Mouse (Mus musculus): ENCODE results near the gene Morc2a.

The Morc2a gene

GRCm38 (mm10) chr11:3684723-3685430, 35.9 kb downstream of the Morc2a start:
- DNase-seq (ENCODE audit: low spot score) = no peak

GRCm38 (mm10) chr11:3685431-3685830, 36.4 kb downstream of the Morc2a start:
- no peak for DNase-seq (ENCODE audit: low spot score)

GRCm38 (mm10) chr11:3686318-3686717, 37.3 kb downstream of the Morc2a start:
- DNase-seq (ENCODE audit: low spot score) = no peak

GRCm38 (mm10) chr11:3686885-3687284, 37.9 kb downstream of the Morc2a start:
- no peak for DNase-seq (ENCODE audit: low spot score)

GRCm38 (mm10) chr11:3691746-3692145, 42.8 kb downstream of the Morc2a start:
- no peak for DNase-seq (ENCODE audit: low spot score)

- DNase-seq (ENCODE audit: low spot score) = no peak
Observed at GRCm38 (mm10) chr11:3696086-3696616, 47.2 kb downstream of the Morc2a start.

- no peak for DNase-seq (ENCODE audit: low spot score)
Observed at GRCm38 (mm10) chr11:3697441-3697840, 48.5 kb downstream of the Morc2a start.

GRCm38 (mm10) chr11:3703089-3703992, 54.4 kb downstream of the Morc2a start:
- no peak for DNase-seq (ENCODE audit: low spot score)

GRCm38 (mm10) chr11:3704404-3704803, 55.4 kb downstream of the Morc2a start:
- DNase-seq (ENCODE audit: low spot score) = no peak

GRCm38 (mm10) chr11:3707057-3707456, 58.1 kb downstream of the Morc2a start:
- DNase-seq (ENCODE audit: low spot score) = no peak

GRCm38 (mm10) chr11:3710203-3710602, 61.2 kb downstream of the Morc2a start:
- no peak for DNase-seq (ENCODE audit: low spot score)

- DNase-seq (ENCODE audit: low spot score) = peak; percentile 5
Observed at GRCm38 (mm10) chr11:3714486-3714885, 65.5 kb downstream of the Morc2a start.

GRCm38 (mm10) chr11:3716662-3717061, 67.7 kb downstream of the Morc2a start:
- DNase-seq (ENCODE audit: low spot score) = no peak

GRCm38 (mm10) chr11:3722036-3722435, 73.0 kb downstream of the Morc2a start:
- no peak for DNase-seq (ENCODE audit: low spot score)

GRCm38 (mm10) chr11:3722861-3723260, 73.9 kb downstream of the Morc2a start:
- no peak for DNase-seq (ENCODE audit: low spot score)

- no peak for DNase-seq (ENCODE audit: low spot score)
Observed at GRCm38 (mm10) chr11:3723910-3724309, 74.9 kb downstream of the Morc2a start.

GRCm38 (mm10) chr11:3724726-3725125, 75.7 kb downstream of the Morc2a start:
- no peak for DNase-seq (ENCODE audit: low spot score)

GRCm38 (mm10) chr11:3725331-3726054, 76.5 kb downstream of the Morc2a start:
- no peak for DNase-seq (ENCODE audit: low spot score)

- DNase-seq (ENCODE audit: low spot score) = no peak
Observed at GRCm38 (mm10) chr11:3727438-3728105, 78.6 kb downstream of the Morc2a start.

GRCm38 (mm10) chr11:3731469-3731868, 82.5 kb downstream of the Morc2a start:
- DNase-seq (ENCODE audit: low spot score) = no peak

GRCm38 (mm10) chr11:3733933-3734636, 85.1 kb downstream of the Morc2a start:
- DNase-seq (ENCODE audit: low spot score) = no peak

All from T-cell, adult 2 months (primary cell).